Mouse (Mus musculus): ENCODE measurements around the gene Pcsk2.

DNA sequence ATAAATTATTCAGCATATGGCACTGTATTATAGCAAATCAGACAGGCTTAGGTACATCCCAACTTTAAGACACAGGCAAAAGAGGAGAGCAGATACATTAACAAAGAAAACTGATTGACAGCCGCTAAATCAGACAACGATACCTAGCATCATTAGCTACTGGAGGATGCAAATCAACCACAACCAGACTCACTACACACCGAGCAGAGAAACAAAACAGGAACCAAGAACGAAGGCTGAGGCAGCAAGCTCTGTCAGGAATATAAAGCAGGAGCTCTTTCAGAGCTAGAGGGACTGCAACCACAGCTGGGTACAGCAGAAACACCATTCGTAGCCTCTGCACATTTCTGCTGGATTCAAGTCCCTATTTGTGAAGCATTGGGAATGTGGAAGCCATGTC lies 298.8 kb downstream of the Pcsk2 start:
- TF ChIP-seq CTCF (IDR thresholded peaks at IDR 0.05) (no peak), POLR2A (IDR thresholded peaks at IDR 0.05; ENCODE audit: insufficient read depth, low read depth, low read length) (no peak), EP300 (IDR thresholded peaks at IDR 0.05; ENCODE audit: insufficient read depth, low read depth, low read length) (no peak)
